Mouse (Mus musculus) myocyte (in vitro differentiated cells): ENCODE measurements around the gene Banf2.

Experiments
- CEBPB ChIP-seq: IDR thresholded peaks from 2 replicates; pipeline ENCODE4 v1.6.1; 2011; ENCODE audit warnings: mild to moderate bottlenecking, moderate library complexity; ENCODE audit not compliant: poor library complexity, insufficient read depth, severe bottlenecking
- MAX ChIP-seq: IDR thresholded peaks from one replicate; pipeline ENCODE4 v1.6.1; 2011; ENCODE audit warnings: low read depth, mild to moderate bottlenecking, control low read depth
- POLR2A ChIP-seq: IDR thresholded peaks from one replicate; pipeline ENCODE4 v1.6.1; 2011; ENCODE audit warnings: low read depth, mild to moderate bottlenecking, control low read depth, moderate library complexity; ENCODE audit not compliant: insufficient read length
- POLR2AphosphoS2 ChIP-seq: IDR thresholded peaks from one replicate; pipeline ENCODE4 v1.6.1; 2011; ENCODE audit warnings: low read depth, control low read depth; ENCODE audit not compliant: insufficient read length
- REST ChIP-seq: IDR thresholded peaks from one replicate; pipeline ENCODE4 v1.6.1; 2011; ENCODE audit warnings: mild to moderate bottlenecking, control low read depth, moderate library complexity; ENCODE audit not compliant: insufficient read depth, insufficient read length
- SRF ChIP-seq: IDR thresholded peaks from one replicate; pipeline ENCODE4 v1.6.1; 2011; ENCODE audit warnings: low read depth; ENCODE audit not compliant: control insufficient read depth, insufficient read length
- USF1 ChIP-seq: IDR thresholded peaks from one replicate; pipeline ENCODE4 v1.6.1; 2011; ENCODE audit warnings: low read depth, mild to moderate bottlenecking, control low read depth, moderate library complexity

- TF ChIP-seq SRF (no peak), POLR2A (no peak), USF1 (no peak), CEBPB (no peak), MAX (no peak), POLR2AphosphoS2 (no peak), REST (no peak)
These were observed 37.6 kb downstream of the Banf2 start for GRCm38 (mm10) chr2:144070479-144070878.
